Mouse (Mus musculus) myocyte (in vitro differentiated cells): ENCODE results near the gene Zfp850.

Experiments
- CEBPB ChIP-seq: IDR thresholded peaks from 2 replicates; pipeline ENCODE4 v1.6.1; 2011; ENCODE audit warnings: mild to moderate bottlenecking, moderate library complexity; ENCODE audit not compliant: poor library complexity, insufficient read depth, severe bottlenecking
- E2F4 ChIP-seq: IDR thresholded peaks from one replicate; pipeline ENCODE4 v1.6.1; 2011; ENCODE audit warnings: mild to moderate bottlenecking, control low read depth, moderate library complexity; ENCODE audit not compliant: insufficient read depth
- MAX ChIP-seq: IDR thresholded peaks from one replicate; pipeline ENCODE4 v1.6.1; 2011; ENCODE audit warnings: low read depth, mild to moderate bottlenecking, control low read depth
- MYOD1 ChIP-seq, 3 experiments: IDR thresholded peaks; one replicate each; pipeline ENCODE4 v1.6.1; 2011; ENCODE audit warnings: control low read depth in 2 of 3, low read depth in 2 of 3, mild to moderate bottlenecking in 2 of 3, moderate library complexity in 1 of 3; ENCODE audit not compliant: insufficient read length in 2 of 3, control insufficient read depth in 1 of 3
- MYOG ChIP-seq, 3 experiments: IDR thresholded peaks; one replicate each; pipeline ENCODE4 v1.6.1; 2011; ENCODE audit warnings: control low read depth in 2 of 3, low read depth in 2 of 3, mild to moderate bottlenecking in 2 of 3; ENCODE audit not compliant: insufficient read length in 2 of 3, control insufficient read depth in 1 of 3, insufficient read depth in 1 of 3
- POLR2A ChIP-seq: IDR thresholded peaks from one replicate; pipeline ENCODE4 v1.6.1; 2011; ENCODE audit warnings: low read depth, mild to moderate bottlenecking, control low read depth, moderate library complexity; ENCODE audit not compliant: insufficient read length
- POLR2AphosphoS2 ChIP-seq: IDR thresholded peaks from one replicate; pipeline ENCODE4 v1.6.1; 2011; ENCODE audit warnings: low read depth, control low read depth; ENCODE audit not compliant: insufficient read length
- SRF ChIP-seq: IDR thresholded peaks from one replicate; pipeline ENCODE4 v1.6.1; 2011; ENCODE audit warnings: low read depth; ENCODE audit not compliant: control insufficient read depth, insufficient read length
- TCF12 ChIP-seq: IDR thresholded peaks from one replicate; pipeline ENCODE4 v1.6.1; 2011; ENCODE audit warnings: mild to moderate bottlenecking, control low read depth; ENCODE audit not compliant: poor library complexity, insufficient read depth, severe bottlenecking

DNA sequence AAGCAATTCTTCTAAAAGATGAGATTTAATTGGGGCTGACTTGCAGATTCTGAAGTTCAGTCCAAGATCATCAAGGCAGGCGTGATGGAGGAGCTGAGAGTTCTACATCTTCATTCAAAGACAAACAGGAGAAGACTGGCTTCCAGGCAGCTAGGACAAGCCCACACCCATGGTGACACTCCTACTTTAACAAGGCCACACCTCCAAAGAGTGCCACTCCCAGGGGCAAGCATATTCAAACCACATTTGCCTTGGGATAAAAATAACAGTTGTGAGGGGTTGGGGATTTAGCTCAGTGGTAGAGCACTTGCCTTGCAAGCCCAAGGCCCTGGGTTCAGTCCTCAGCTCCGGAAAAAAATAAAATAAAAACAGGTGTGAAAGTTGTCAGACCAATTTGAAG is 31.7 kb downstream of the Zfp850 start:
- TF ChIP-seq POLR2A (no peak), E2F4 (no peak), MYOG (IDR thresholded peaks at IDR 0.05; ENCODE audit: control insufficient read depth in 1 of 3, insufficient read depth in 1 of 3, insufficient read length in 2 of 3, low read depth in 2 of 3) (no peak), POLR2AphosphoS2 (no peak), TCF12 (no peak), MAX (no peak), SRF (no peak), MYOD1 (IDR thresholded peaks at IDR 0.05; ENCODE audit: control insufficient read depth in 1 of 3, insufficient read length in 2 of 3, low read depth in 2 of 3) (no peak), CEBPB (no peak)
